Mouse (Mus musculus): ENCODE measurements at regions not wholly inside any gene's neighbourhood (a gene's known extent, or its start where the extent isn't known, plus 50 kb on each side); places are given as distances from the start of the nearest gene placed in this dataset.
"Not testable (repeated sequence)": the region's sequence is repeated elsewhere in the genome, so short reads cannot be mapped to it uniquely, and the experiment has no call there.

- no peak overlapping the region for H3K27ac ChIP-seq (ENCODE audit: insufficient read depth, low read depth)
- no peaks in the 10 kb centered on the region for H3K27me3 ChIP-seq (replicated peaks)
- dilution Hi-C loops (cut with MboI; ENCODE audit: extremely low pct_ligation_motif_present, extremely low pct_unique_long_range_greater_than_20kb, low sequenced_read_pairs) (no loop called here), in situ Hi-C loops (cut with MboI; ENCODE audit: low pct_ligation_motif_present, low pct_unique_long_range_greater_than_20kb, low sequenced_read_pairs) (no loop called here)
- H3K4me2 ChIP-seq (ENCODE audit: insufficient read depth, low read depth, poor library complexity, severe bottlenecking): no peak overlapping the region
- H3K9me3 ChIP-seq (replicated peaks; ENCODE audit: low read length): no peaks in the 10 kb centered on the region
- H3K36me3 ChIP-seq (replicated peaks in 1 of 2; ENCODE audit: control insufficient read depth in 1 of 2, insufficient read depth in 1 of 2, low read length in 1 of 2): no peaks in the 10 kb centered on the region
- DNase-seq (ENCODE audit: extremely low read depth): no peak
- no peak overlapping the region for H3K9ac ChIP-seq (ENCODE audit: insufficient read depth, low read depth)
- no peaks in the 10 kb centered on the region for H3K4me1 ChIP-seq (ENCODE audit: control insufficient read depth in 1 of 2, insufficient read depth in 2 of 2)
- TF ChIP-seq MAX (IDR thresholded peaks at IDR 0.05; ENCODE audit: low read length) (no peak), GABPA (IDR thresholded peaks at IDR 0.05; ENCODE audit: insufficient replicate concordance, low read depth, low read length) (no peak), ZMIZ1 (IDR thresholded peaks at IDR 0.05; ENCODE audit: low read depth, low read length) (no peak), USF2 (conservative IDR thresholded peaks at IDR 0.05; ENCODE audit: low read depth, low read length) (no peak), ZKSCAN1 (IDR thresholded peaks at IDR 0.05; ENCODE audit: borderline replicate concordance, low read depth, low read length) (no peak), USF1 (IDR thresholded peaks at IDR 0.05; ENCODE audit: low read depth, low read length) (no peak), RAD21 (IDR thresholded peaks at IDR 0.05; ENCODE audit: low read depth, low read length) (no peak), ETS1 (conservative IDR thresholded peaks at IDR 0.05; ENCODE audit: low read depth, low read length) (no peak), CHD1 (IDR thresholded peaks at IDR 0.05; ENCODE audit: low read depth, low read length) (no peak), E2F4 (IDR thresholded peaks at IDR 0.05; ENCODE audit: insufficient replicate concordance, low read depth, low read length) (no peak), MAFK (IDR thresholded peaks at IDR 0.05; ENCODE audit: insufficient replicate concordance, low read length) (no peak), MYC (IDR thresholded peaks at IDR 0.05; ENCODE audit: low read depth, low read length) (no peak), POLR2A (IDR thresholded peaks at IDR 0.05; ENCODE audit: low read depth, low read length) (no peak), KAT2A (IDR thresholded peaks at IDR 0.05; ENCODE audit: insufficient replicate concordance, low read length) (no peak), NRF1 (IDR thresholded peaks at IDR 0.05; ENCODE audit: low read depth, low read length) (no peak), MAZ (IDR thresholded peaks at IDR 0.05; ENCODE audit: low read depth, low read length) (no peak), JUND (conservative IDR thresholded peaks at IDR 0.05; ENCODE audit: low read depth, low read length) (no peak), TCF12 (IDR thresholded peaks at IDR 0.05; ENCODE audit: low read depth, low read length) (no peak), ZNF384 (IDR thresholded peaks at IDR 0.05; ENCODE audit: low read depth, low read length) (no peak), UBTF (IDR thresholded peaks at IDR 0.05; ENCODE audit: low read depth, low read length) (no peak)
- no peak overlapping the region for H3K4me3 ChIP-seq (replicated peaks in 1 of 3; ENCODE audit: low read depth in 2 of 3, low read length in 2 of 3, poor library complexity in 1 of 3)
- H3K79me2 ChIP-seq (replicated peaks; ENCODE audit: control insufficient read depth, extremely low read depth, insufficient read depth, poor library complexity, severe bottlenecking): no peaks in the 10 kb centered on the region
Measured at GRCm38 (mm10) chr1:30564757-30565156, 309.0 kb downstream of the Phf3 start.

GRCm38 (mm10) chr1:30548761-30549160 lies 325.0 kb downstream of the Phf3 start:
- H3K9me3 ChIP-seq (replicated peaks; ENCODE audit: low read length); H3K4me3 ChIP-seq (replicated peaks in 1 of 3; ENCODE audit: low read depth in 2 of 3, low read length in 2 of 3, poor library complexity in 1 of 3); H3K9ac ChIP-seq (ENCODE audit: insufficient read depth, low read depth); H3K36me3 ChIP-seq (replicated peaks in 1 of 2; ENCODE audit: control insufficient read depth in 1 of 2, insufficient read depth in 1 of 2, low read length in 1 of 2); in situ Hi-C loops (cut with MboI; ENCODE audit: low pct_ligation_motif_present, low pct_unique_long_range_greater_than_20kb, low sequenced_read_pairs); H3K4me2 ChIP-seq (ENCODE audit: insufficient read depth, low read depth, poor library complexity, severe bottlenecking); DNase-seq (ENCODE audit: extremely low read depth); H3K27me3 ChIP-seq (replicated peaks); H3K4me1 ChIP-seq (ENCODE audit: control insufficient read depth in 1 of 2, insufficient read depth in 2 of 2); H3K79me2 ChIP-seq (replicated peaks; ENCODE audit: control insufficient read depth, extremely low read depth, insufficient read depth, poor library complexity, severe bottlenecking); H3K27ac ChIP-seq (ENCODE audit: insufficient read depth, low read depth); dilution Hi-C loops (cut with MboI; ENCODE audit: extremely low pct_ligation_motif_present, extremely low pct_unique_long_range_greater_than_20kb, low sequenced_read_pairs): not testable (repeated sequence)
